Mouse (Mus musculus): Measurements from ENCODE around the gene Pign. TPM values are rescaled to one million over a fixed set of nuclear protein-coding genes. Genes with fewer than 3 reads are reported as not detected.
A peak's percentile ranks its signal among the peaks of the same experiment; 100 is the strongest.

The Pign gene
- 39.9 and 59.9 TPM in 2 replicates for total RNA-seq (2012; rRNA removed)
- total RNA-seq (2014; rRNA removed): 30.4 and 31.9 TPM in 2 replicates
- 17.9 and 23.9 TPM in 2 replicates for polyA plus RNA-seq (2012; ENCODE audit: insufficient read length, low read depth)

DNA sequence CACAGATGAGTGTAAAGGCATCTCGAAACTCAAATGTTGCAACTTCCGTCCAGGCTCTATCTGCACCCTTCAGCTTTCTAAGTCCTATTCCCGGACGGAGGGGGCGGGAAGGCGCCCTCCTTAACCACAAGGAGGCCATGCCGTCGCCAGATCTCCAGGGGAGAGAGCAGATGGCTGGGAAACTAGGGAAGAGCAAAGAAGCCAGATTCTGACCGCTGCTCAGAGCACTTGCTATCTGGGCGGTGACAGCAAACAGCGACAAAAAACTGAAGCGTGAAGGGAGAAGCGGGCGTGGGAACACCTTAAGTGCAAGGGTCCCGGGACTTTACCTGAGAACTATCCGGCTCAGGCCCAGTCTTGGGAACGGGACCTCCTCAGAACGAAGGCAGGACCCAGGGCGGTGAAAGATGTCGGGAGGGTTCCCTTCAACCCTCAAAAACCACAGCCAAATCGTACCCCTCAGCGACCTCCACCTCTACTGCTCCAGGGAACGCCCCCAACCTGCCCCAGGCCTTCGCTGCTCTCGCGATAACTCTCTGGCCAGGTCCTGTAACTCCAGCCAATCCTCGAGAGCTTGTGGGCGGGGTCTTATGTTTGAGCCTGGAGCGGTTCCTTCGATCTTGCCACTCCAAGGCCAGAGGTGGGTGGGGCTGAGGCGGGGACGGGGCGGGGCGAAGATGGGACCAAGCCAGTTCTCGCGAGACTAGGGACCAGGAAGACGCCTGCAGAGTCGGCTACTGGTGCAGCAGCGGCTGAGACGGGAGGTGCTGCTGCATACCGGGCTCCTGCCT, at the start of gene Pign, which contains the start of gene Relch:
Pign (minus strand) TSS at position 507 of the 791 bp plus-strand sequence.
Relch (plus strand) TSS at position 691 of the 791 bp plus-strand sequence.
- Histone ChIP-seq H3K9me3 (replicated peaks; ENCODE audit: low read length) (no peaks in the 10 kb centered on the region), H3K27ac (ENCODE audit: insufficient read depth, low read depth) (peak within 1 kb of the TSS; percentile 72), H3K36me3 (replicated peaks in 1 of 2; ENCODE audit: control insufficient read depth in 1 of 2, insufficient read depth in 1 of 2, low read length in 1 of 2) (peaks cover 0 to 14% of the 10 kb centered on the region in 2 experiments), H3K9ac (ENCODE audit: insufficient read depth, low read depth) (peak within 1 kb of the TSS; percentile 80), H3K4me3 (replicated peaks in 1 of 3; ENCODE audit: low read depth in 2 of 3, low read length in 2 of 3, poor library complexity in 1 of 3) (peak within 1 kb of the TSS; percentile 91 to 97 (median 97)), H3K79me2 (replicated peaks; ENCODE audit: control insufficient read depth, extremely low read depth, insufficient read depth, poor library complexity, severe bottlenecking) (peaks cover 47% of the 10 kb centered on the region), H3K27me3 (replicated peaks) (no peaks in the 10 kb centered on the region), H3K4me2 (ENCODE audit: insufficient read depth, low read depth, poor library complexity, severe bottlenecking) (peak within 1 kb of the TSS; percentile 77; the same call in 1 of the 2 replicates), H3K4me1 (ENCODE audit: control insufficient read depth in 1 of 2, insufficient read depth in 2 of 2) (peaks cover 2 to 29% of the 10 kb centered on the region in 2 experiments; a peak in 3 of 4 replicates)
- in situ Hi-C loops (cut with MboI; ENCODE audit: low pct_ligation_motif_present, low pct_unique_long_range_greater_than_20kb, low sequenced_read_pairs) (no loop called here), dilution Hi-C loops (cut with MboI; ENCODE audit: extremely low pct_ligation_motif_present, extremely low pct_unique_long_range_greater_than_20kb, low sequenced_read_pairs) (no loop called here)
- 0 out of 2 replicates have a peak, but pooled peaks have one; percentile 55 for TF ChIP-seq KAT2A (IDR thresholded peaks at IDR 0.05; ENCODE audit: insufficient replicate concordance, low read length)
- TF ChIP-seq GABPA (IDR thresholded peaks at IDR 0.05; ENCODE audit: insufficient replicate concordance, low read depth, low read length): no peak
- TF ChIP-seq NELFE (IDR thresholded peaks at IDR 0.05; ENCODE audit: low read depth, low read length): peak; percentile 83
- peak; percentile 78 for TF ChIP-seq MAZ (IDR thresholded peaks at IDR 0.05; ENCODE audit: low read depth, low read length)
- no peak for TF ChIP-seq UBTF (IDR thresholded peaks at IDR 0.05; ENCODE audit: low read depth, low read length)
- TF ChIP-seq E2F4 (IDR thresholded peaks at IDR 0.05; ENCODE audit: insufficient replicate concordance, low read depth, low read length): no peak
- TF ChIP-seq JUND (conservative IDR thresholded peaks at IDR 0.05; ENCODE audit: low read depth, low read length): 0 out of 2 replicates have a peak, but pooled peaks have one; percentile 4
- peak; percentile 22; the same call in 1 of the 2 replicates for TF ChIP-seq ZNF384 (IDR thresholded peaks at IDR 0.05; ENCODE audit: low read depth, low read length)
- no peak for TF ChIP-seq ZKSCAN1 (IDR thresholded peaks at IDR 0.05; ENCODE audit: borderline replicate concordance, low read depth, low read length)
- TF ChIP-seq POLR2A (IDR thresholded peaks at IDR 0.05; ENCODE audit: low read depth, low read length): peak; percentile 95
- 0 out of 2 replicates have a peak, but pooled peaks have one; percentile 61 for TF ChIP-seq TBP (conservative IDR thresholded peaks at IDR 0.05; ENCODE audit: low read depth, low read length)
- TF ChIP-seq ZC3H11A (IDR thresholded peaks at IDR 0.05; ENCODE audit: low read depth, low read length): no peak
- no peak for TF ChIP-seq RAD21 (IDR thresholded peaks at IDR 0.05; ENCODE audit: low read depth, low read length)
- peak; percentile 48; the same call in 1 of the 2 replicates for TF ChIP-seq CHD1 (IDR thresholded peaks at IDR 0.05; ENCODE audit: low read depth, low read length)
- no peak for TF ChIP-seq USF2 (conservative IDR thresholded peaks at IDR 0.05; ENCODE audit: low read depth, low read length)
- no peak; the same call in 1 of the 2 replicates for TF ChIP-seq EP300 (IDR thresholded peaks at IDR 0.05; ENCODE audit: low read length)
- TF ChIP-seq POLR2AphosphoS2 (IDR thresholded peaks at IDR 0.05; ENCODE audit: low read depth, low read length): peak; percentile 73; the same call in 1 of the 2 replicates
- peak; percentile 99 for TF ChIP-seq CHD2 (IDR thresholded peaks at IDR 0.05; ENCODE audit: low read length)
- peak; percentile 75; the same call in 1 of the 2 replicates for TF ChIP-seq MAX (IDR thresholded peaks at IDR 0.05; ENCODE audit: low read length)
- TF ChIP-seq ETS1 (conservative IDR thresholded peaks at IDR 0.05; ENCODE audit: low read depth, low read length): no peak
- TF ChIP-seq ELF1 (IDR thresholded peaks at IDR 0.05; ENCODE audit: low read depth, low read length): peak; percentile 92
- TF ChIP-seq IRF4 (IDR thresholded peaks at IDR 0.05; ENCODE audit: low read depth, low read length): peak; percentile 39
- TF ChIP-seq TCF12 (IDR thresholded peaks at IDR 0.05; ENCODE audit: low read depth, low read length): peak; percentile 56
- no peak for TF ChIP-seq USF1 (IDR thresholded peaks at IDR 0.05; ENCODE audit: low read depth, low read length)
- TF ChIP-seq JUN (IDR thresholded peaks at IDR 0.05; ENCODE audit: insufficient read depth, low read depth, low read length): no peak
- peak; percentile 90 for TF ChIP-seq SIN3A (IDR thresholded peaks at IDR 0.05; ENCODE audit: low read length)
- TF ChIP-seq CTCF (conservative IDR thresholded peaks at IDR 0.05 in 1 of 2, IDR thresholded peaks at IDR 0.05 in 1 of 2; ENCODE audit: low read depth in 2 of 2, low read length in 2 of 2): no peak
- peak; percentile 49; the same call in 1 of the 2 replicates for TF ChIP-seq HCFC1 (IDR thresholded peaks at IDR 0.05; ENCODE audit: low read depth, low read length)
- 0 out of 2 replicates have a peak, but pooled peaks have one; percentile 16 for TF ChIP-seq RCOR1 (conservative IDR thresholded peaks at IDR 0.05; ENCODE audit: low read depth, low read length)
- TF ChIP-seq MYC (IDR thresholded peaks at IDR 0.05; ENCODE audit: low read depth, low read length): peak; percentile 75; the same call in 1 of the 2 replicates
- TF ChIP-seq MEF2A (IDR thresholded peaks at IDR 0.05; ENCODE audit: borderline replicate concordance, low read depth, low read length): no peak
- TF ChIP-seq MXI1 (IDR thresholded peaks at IDR 0.05; ENCODE audit: low read depth, low read length): peak; percentile 77
- no peak for TF ChIP-seq MAFK (IDR thresholded peaks at IDR 0.05; ENCODE audit: insufficient replicate concordance, low read length)
- no peak for TF ChIP-seq NRF1 (IDR thresholded peaks at IDR 0.05; ENCODE audit: low read depth, low read length)
- no peak for TF ChIP-seq PAX5 (IDR thresholded peaks at IDR 0.05; ENCODE audit: low read length)
- peak; percentile 43 for TF ChIP-seq ZMIZ1 (IDR thresholded peaks at IDR 0.05; ENCODE audit: low read depth, low read length)
- DNase-seq (ENCODE audit: extremely low read depth): peak; percentile 100
